Mouse (Mus musculus): ENCODE measurements around the gene Pgs1.

DNA sequence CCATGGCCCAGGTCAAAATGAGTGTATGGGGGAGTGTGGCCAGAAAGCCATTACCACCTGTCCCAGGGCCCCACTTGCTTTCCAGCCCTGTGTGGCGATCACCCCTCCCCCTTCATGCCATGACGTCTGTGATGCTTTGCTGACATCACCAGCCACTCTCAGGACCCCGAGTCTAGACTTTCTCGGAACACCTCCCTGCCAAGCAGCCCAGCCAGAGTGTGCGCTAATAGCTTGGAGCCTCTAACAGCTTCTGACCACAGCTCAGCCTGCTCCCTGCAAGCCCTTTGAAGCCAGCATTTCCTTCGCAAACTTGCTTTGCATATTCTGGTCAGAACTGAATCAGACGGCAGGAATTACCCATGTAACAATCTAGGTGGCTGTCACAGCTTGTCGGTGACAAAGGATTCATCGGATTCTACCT, 20.5 kb upstream of the Pgs1 start:
- TF ChIP-seq CTCF (IDR thresholded peaks at IDR 0.05; ENCODE audit: low read depth, low read length) = no peak
- no peak for TF ChIP-seq GATA1 (IDR thresholded peaks at IDR 0.05; ENCODE audit: borderline replicate concordance, low read length)
